In genomic region chrX:65734577-65734976, GRCm38 (mm10) we compare ENCODE assay signal across 10 mouse cellular contexts.
A peak's percentile ranks its signal among the peaks of the same experiment; 100 is the strongest.
DNase-seq lines count a peak whose midpoint lies in the region; ATAC-seq and TF ChIP-seq lines count a peak whose summit lies in the region.
"Had no signal": no experiment of that assay in that cellular context is flagged by ENCODE, and none has a peak within 500 bp of the region (broad histone marks: within the 10 kb centered on the region; RNA-seq: fewer than 3 reads in every experiment).

No protein-coding gene starts in this region.

- TF ChIP-seq EP300 in lung, postnatal 0 days (IDR thresholded peaks at IDR 0.05), result no peak

- no peak overlapping the region for H3K27ac ChIP-seq in forebrain, postnatal 0 days (ENCODE audit: low read depth, low read length)
- H3K27ac ChIP-seq in forebrain, embryonic 12.5 days, result no peak overlapping the region
- H3K27ac ChIP-seq in lung, postnatal 0 days (ENCODE audit: low read length), result no peak overlapping the region
- H3K27ac ChIP-seq: embryonic facial prominence, embryonic 12.5 days had no signal

- H3K4me3 ChIP-seq in forebrain, postnatal 0 days (ENCODE audit: low read depth, low read length), result no peak overlapping the region
- no peak overlapping the region for H3K4me3 ChIP-seq in forebrain, embryonic 12.5 days (replicated peaks)
- no peak overlapping the region for H3K4me3 ChIP-seq in lung, postnatal 0 days (ENCODE audit: low read depth, low read length)
- H3K4me3 ChIP-seq: embryonic facial prominence, embryonic 12.5 days; myocyte had no signal

- H3K9me3 ChIP-seq in forebrain, postnatal 0 days (ENCODE audit: low read length), result no peaks in the 10 kb centered on the region
- no peaks in the 10 kb centered on the region for H3K9me3 ChIP-seq in forebrain, embryonic 12.5 days
- no peaks in the 10 kb centered on the region for H3K9me3 ChIP-seq in lung, postnatal 0 days (ENCODE audit: low read length)
- H3K9me3 ChIP-seq: embryonic facial prominence, embryonic 12.5 days had no signal

- intact Hi-C loops in left cerebral cortex, postnatal 14 days (cut with DNase I), result no loop called here

- no peaks in the 10 kb centered on the region for H3K36me3 ChIP-seq in forebrain, postnatal 0 days (ENCODE audit: insufficient read depth)
- H3K36me3 ChIP-seq in forebrain, embryonic 12.5 days (replicated peaks), result no peaks in the 10 kb centered on the region
- H3K36me3 ChIP-seq in lung, postnatal 0 days (ENCODE audit: insufficient read depth, low read length), result no peaks in the 10 kb centered on the region
- H3K36me3 ChIP-seq: embryonic facial prominence, embryonic 12.5 days had no signal

- H3K4me2 ChIP-seq in forebrain, postnatal 0 days (ENCODE audit: low read depth), result no peak overlapping the region
- no peak overlapping the region for H3K4me2 ChIP-seq in forebrain, embryonic 12.5 days
- no peak overlapping the region for H3K4me2 ChIP-seq in lung, postnatal 0 days (replicated peaks; ENCODE audit: low read depth, low read length)
- H3K4me2 ChIP-seq: embryonic facial prominence, embryonic 12.5 days had no signal

- DNase-seq in forebrain, postnatal 0 days, result peak; percentile 69
- no peak for DNase-seq in lung, postnatal 0 days (ENCODE audit: low spot score)
- DNase-seq in lung, postnatal 25 days (ENCODE audit: low spot score), result no peak
- DNase-seq in ZHBTc4 (ENCODE audit: low read depth, low spot score), result peak; percentile 18
- DNase-seq in left cerebral cortex, postnatal 14 days (ENCODE audit: low spot score in 2 of 2), result peak; percentile 34 to 49
- DNase-seq in MN1 (ENCODE audit: low spot score), result no peak
- no peak for DNase-seq in gastrocnemius, postnatal 25 days

- no peak for ATAC-seq in forebrain, postnatal 0 days
- ATAC-seq in forebrain, embryonic 12.5 days (ENCODE audit: low FRiP score), result no peak
- ATAC-seq in lung, postnatal 0 days, result no peak

- H3K9ac ChIP-seq in forebrain, postnatal 0 days, result no peak overlapping the region
- H3K9ac ChIP-seq in forebrain, embryonic 12.5 days, result no peak overlapping the region
- no peak overlapping the region for H3K9ac ChIP-seq in lung, postnatal 0 days (replicated peaks; ENCODE audit: low read depth)
- H3K9ac ChIP-seq: embryonic facial prominence, embryonic 12.5 days had no signal

- peak; percentile 55 for TF ChIP-seq CTCF in forebrain, postnatal 0 days (IDR thresholded peaks at IDR 0.05; ENCODE audit: low read depth)
- TF ChIP-seq CTCF in lung, postnatal 0 days (IDR thresholded peaks at IDR 0.05), result peak; percentile 16; the same call in 1 of the 2 replicates

- H3K27me3 ChIP-seq in forebrain, postnatal 0 days (ENCODE audit: insufficient read depth, low read length), result no peaks in the 10 kb centered on the region
- no peaks in the 10 kb centered on the region for H3K27me3 ChIP-seq in forebrain, embryonic 12.5 days
- H3K27me3 ChIP-seq in lung, postnatal 0 days (replicated peaks; ENCODE audit: insufficient read depth, low read length), result no peaks in the 10 kb centered on the region
- H3K27me3 ChIP-seq: embryonic facial prominence, embryonic 12.5 days had no signal

- no peaks in the 10 kb centered on the region for H3K4me1 ChIP-seq in forebrain, postnatal 0 days (ENCODE audit: insufficient read depth)
- H3K4me1 ChIP-seq in forebrain, embryonic 12.5 days, result no peaks in the 10 kb centered on the region
- H3K4me1 ChIP-seq in lung, postnatal 0 days (ENCODE audit: insufficient read depth, low read depth, low read length), result no peaks in the 10 kb centered on the region
- H3K4me1 ChIP-seq: embryonic facial prominence, embryonic 12.5 days had no signal

Comparison
In these comparisons a context has a peak if more than half of its experiments do, and no peak if none do; other contexts are left out.
1. DNase-seq: peak in forebrain, postnatal 0 days (single experiment), ZHBTc4 (single experiment) and left cerebral cortex, postnatal 14 days (2 of 2); none in lung, postnatal 0 days (single experiment), lung, postnatal 25 days (single experiment), MN1 (single experiment) and gastrocnemius, postnatal 25 days (single experiment).